Mouse (Mus musculus): ENCODE measurements around the gene Sdha. TPM values are rescaled to one million over a fixed set of nuclear protein-coding genes. Genes with fewer than 3 reads are reported as not detected.

Gene Sdha
- polyA plus RNA-seq, 1 experiment from 2014 or later, result 156 TPM

- no peak for ATAC-seq (ENCODE audit: low FRiP score, low TSS enrichment)
- DNase-seq (ENCODE audit: low spot score), result no peak
- Histone ChIP-seq H3K27me3 (ENCODE audit: control insufficient read depth, insufficient read depth, low read length) (no peaks in the 10 kb centered on the region), H3K4me3 (ENCODE audit: low read depth, low read length) (no peak overlapping the region), H3K4me2 (replicated peaks; ENCODE audit: low read depth) (no peak overlapping the region), H3K9ac (ENCODE audit: low read length) (no peak overlapping the region), H3K27ac (replicated peaks) (0 out of 2 replicates have a peak overlapping the region, but pooled peaks have one; percentile 13), H3K4me1 (replicated peaks; ENCODE audit: control insufficient read depth, insufficient read depth) (no peaks in the 10 kb centered on the region), H3K9me3 (ENCODE audit: control insufficient read depth, low read length) (no peaks in the 10 kb centered on the region), H3K36me3 (ENCODE audit: control insufficient read depth, insufficient read depth, low read length) (no peaks in the 10 kb centered on the region)
- WGBS, result 43% methylated on average over 3 of the region's 3 CpGs
- TF ChIP-seq CTCF (IDR thresholded peaks at IDR 0.05; ENCODE audit: low read depth) (no peak), EP300 (optimal IDR thresholded peaks at IDR 0.05) (no peak)
Observed at GRCm38 (mm10) chr13:74382289-74382688, 32.2 kb upstream of the Sdha start.

- DNase-seq (ENCODE audit: low spot score), result no peak
- H3K27me3 ChIP-seq (ENCODE audit: control insufficient read depth, insufficient read depth, low read length), result no peaks in the 10 kb centered on the region
- no peaks in the 10 kb centered on the region for H3K9me3 ChIP-seq (ENCODE audit: control insufficient read depth, low read length)
- 61% methylated on average over 10 of the region's 10 CpGs for WGBS
- no peak overlapping the region for H3K4me3 ChIP-seq (ENCODE audit: low read depth, low read length)
- TF ChIP-seq CTCF (IDR thresholded peaks at IDR 0.05; ENCODE audit: low read depth) (no peak), EP300 (optimal IDR thresholded peaks at IDR 0.05) (no peak)
- H3K4me2 ChIP-seq (replicated peaks; ENCODE audit: low read depth), result no peak overlapping the region
- no peaks in the 10 kb centered on the region for H3K4me1 ChIP-seq (replicated peaks; ENCODE audit: control insufficient read depth, insufficient read depth)
- H3K27ac ChIP-seq (replicated peaks), result 0 out of 2 replicates have a peak overlapping the region, but pooled peaks have one; percentile 13
- H3K9ac ChIP-seq (ENCODE audit: low read length), result 0 out of 2 replicates have a peak overlapping the region, but pooled peaks have one; percentile 18
- H3K36me3 ChIP-seq (ENCODE audit: control insufficient read depth, insufficient read depth, low read length), result no peaks in the 10 kb centered on the region
- ATAC-seq (ENCODE audit: low FRiP score, low TSS enrichment), result no peak
Observed at GRCm38 (mm10) chr13:74381533-74382276, 31.6 kb upstream of the Sdha start.

- no peak within 1 kb of the TSS for H3K27ac ChIP-seq (replicated peaks)
- H3K9me3 ChIP-seq (ENCODE audit: control insufficient read depth, low read length), result no peaks in the 10 kb centered on the region
- no peaks in the 10 kb centered on the region for H3K36me3 ChIP-seq (ENCODE audit: control insufficient read depth, insufficient read depth, low read length)
- no peak within 1 kb of the TSS for H3K9ac ChIP-seq (ENCODE audit: low read length)
- no peak for TF ChIP-seq EP300 (optimal IDR thresholded peaks at IDR 0.05)
- TF ChIP-seq CTCF (IDR thresholded peaks at IDR 0.05; ENCODE audit: low read depth), result no peak
- DNase-seq (ENCODE audit: low spot score) (no peak), ATAC-seq (ENCODE audit: low FRiP score, low TSS enrichment) (peak; percentile 12; the same call in 1 of the 2 replicates)
- H3K4me1 ChIP-seq (replicated peaks; ENCODE audit: control insufficient read depth, insufficient read depth), result no peaks in the 10 kb centered on the region
- H3K4me3 ChIP-seq (ENCODE audit: low read depth, low read length), result no peak within 1 kb of the TSS
- H3K27me3 ChIP-seq (ENCODE audit: control insufficient read depth, insufficient read depth, low read length), result no peaks in the 10 kb centered on the region
- 65% methylated on average over 8 of the region's 8 CpGs for WGBS
- no peak within 1 kb of the TSS for H3K4me2 ChIP-seq (replicated peaks; ENCODE audit: low read depth)
Observed at GRCm38 (mm10) chr13:74363859-74364235, 13.8 kb upstream of the Sdha start, which contains the start of gene Lrrc14b. Gene Lrrc14b (minus strand): TSS chr13:74364005.

DNA sequence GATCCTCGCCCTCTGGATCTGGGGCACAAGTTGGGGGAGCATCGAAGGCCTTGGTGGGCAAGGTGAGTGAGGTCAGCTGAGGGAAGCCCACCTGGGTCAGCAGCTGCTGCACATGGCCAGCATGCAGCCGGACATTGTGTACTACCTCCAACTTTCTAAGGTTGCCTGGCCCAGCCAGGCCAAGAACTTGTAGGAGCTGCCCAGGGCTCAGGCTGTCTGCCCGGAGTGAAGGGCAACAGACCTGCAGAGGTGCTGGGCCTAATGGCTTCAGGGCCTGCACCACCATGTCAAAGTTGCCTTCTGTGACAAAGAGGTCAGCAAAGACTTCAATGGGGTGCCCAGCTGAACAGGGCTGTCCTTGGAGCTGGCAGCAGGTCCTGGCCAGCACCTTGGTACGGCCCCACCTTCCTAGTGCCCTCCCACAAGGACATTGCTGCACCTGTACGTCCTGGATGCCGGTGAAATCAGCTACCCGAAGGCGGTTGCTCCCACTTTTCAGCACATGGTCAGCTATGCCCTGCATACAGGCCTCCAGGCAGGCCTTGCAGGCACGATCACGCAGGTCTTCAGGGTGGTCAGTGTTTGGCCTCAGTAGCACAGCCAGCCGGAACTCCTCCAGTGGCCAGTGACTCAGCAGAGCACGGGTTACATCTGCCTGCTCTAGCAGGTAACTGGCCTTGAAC is 13.2 kb upstream of the Sdha start:
- no peak for TF ChIP-seq CTCF (IDR thresholded peaks at IDR 0.05; ENCODE audit: low read depth)
- TF ChIP-seq EP300 (optimal IDR thresholded peaks at IDR 0.05), result no peak
- H3K27me3 ChIP-seq (ENCODE audit: control insufficient read depth, insufficient read depth, low read length), result no peaks in the 10 kb centered on the region
- H3K4me2 ChIP-seq (replicated peaks; ENCODE audit: low read depth), result no peak overlapping the region
- ATAC-seq (ENCODE audit: low FRiP score, low TSS enrichment) (peak; percentile 59; the same call in 1 of the 2 replicates), DNase-seq (ENCODE audit: low spot score) (no peak)
- H3K4me3 ChIP-seq (ENCODE audit: low read depth, low read length), result no peak overlapping the region
- H3K4me1 ChIP-seq (replicated peaks; ENCODE audit: control insufficient read depth, insufficient read depth), result no peaks in the 10 kb centered on the region
- no peaks in the 10 kb centered on the region for H3K9me3 ChIP-seq (ENCODE audit: control insufficient read depth, low read length)
- no peak overlapping the region for H3K9ac ChIP-seq (ENCODE audit: low read length)
- H3K36me3 ChIP-seq (ENCODE audit: control insufficient read depth, insufficient read depth, low read length), result no peaks in the 10 kb centered on the region
- 81% methylated on average over 13 of the region's 13 CpGs for WGBS
- H3K27ac ChIP-seq (replicated peaks), result no peak overlapping the region

DNA sequence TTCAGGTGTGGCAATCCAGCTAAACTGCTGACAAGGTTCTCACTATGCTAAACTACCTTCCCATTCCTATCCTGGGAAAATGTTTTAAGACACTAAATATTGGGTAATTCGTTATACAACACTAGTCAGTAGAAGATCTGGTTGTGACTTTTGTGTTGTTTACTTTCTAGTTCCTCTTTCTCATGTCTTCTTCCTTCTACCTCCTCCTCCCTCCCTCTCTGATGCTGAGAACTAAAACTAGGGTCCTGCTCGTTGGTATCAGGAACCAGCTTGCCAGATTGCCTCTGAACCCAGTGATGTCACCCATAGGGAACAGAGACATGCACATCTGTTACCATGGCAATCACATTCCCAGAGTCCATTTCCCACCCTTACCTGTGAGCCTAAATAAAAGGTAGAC is 12.1 kb upstream of the Sdha start:
- Histone ChIP-seq H3K4me1 (replicated peaks; ENCODE audit: control insufficient read depth, insufficient read depth) (no peaks in the 10 kb centered on the region), H3K4me3 (ENCODE audit: low read depth, low read length) (no peak overlapping the region), H3K27me3 (ENCODE audit: control insufficient read depth, insufficient read depth, low read length) (no peaks in the 10 kb centered on the region), H3K27ac (replicated peaks) (no peak overlapping the region), H3K9me3 (ENCODE audit: control insufficient read depth, low read length) (no peaks in the 10 kb centered on the region), H3K9ac (ENCODE audit: low read length) (no peak overlapping the region), H3K36me3 (ENCODE audit: control insufficient read depth, insufficient read depth, low read length) (peaks cover 3% of the 10 kb centered on the region; the same call in 1 of the 2 replicates), H3K4me2 (replicated peaks; ENCODE audit: low read depth) (no peak overlapping the region)
- ATAC-seq (ENCODE audit: low FRiP score, low TSS enrichment), result no peak
- no peak for DNase-seq (ENCODE audit: low spot score)
- TF ChIP-seq EP300 (optimal IDR thresholded peaks at IDR 0.05), result no peak
- TF ChIP-seq CTCF (IDR thresholded peaks at IDR 0.05; ENCODE audit: low read depth), result no peak
- WGBS, result 71% methylated on average over 2 of the region's 2 CpGs

DNA sequence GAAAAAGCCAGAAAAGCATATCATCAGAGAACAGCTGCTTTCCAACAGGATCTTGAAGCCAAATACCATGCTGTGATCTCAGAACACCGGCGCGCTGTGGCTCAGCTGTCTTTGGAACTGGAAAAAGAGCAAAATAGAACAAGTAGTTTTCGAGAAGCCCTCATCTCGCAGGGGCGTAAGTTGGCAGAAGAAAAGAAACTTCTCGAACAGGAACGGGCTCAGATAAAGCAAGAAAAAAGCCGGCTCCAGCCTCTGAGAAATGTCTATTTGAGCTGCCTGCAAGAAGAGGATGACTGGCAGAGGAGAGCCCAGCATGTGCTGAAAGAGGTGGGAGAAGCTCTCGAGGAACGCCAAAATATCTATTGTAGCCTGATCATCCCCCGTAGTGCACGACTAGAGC is 6.4 kb upstream of the Sdha start:
- TF ChIP-seq CTCF (IDR thresholded peaks at IDR 0.05; ENCODE audit: low read depth), result no peak
- TF ChIP-seq EP300 (optimal IDR thresholded peaks at IDR 0.05), result no peak
- WGBS, result 96% methylated on average over 13 of the region's 13 CpGs
- DNase-seq (ENCODE audit: low spot score) (no peak), ATAC-seq (ENCODE audit: low FRiP score, low TSS enrichment) (no peak)
- Histone ChIP-seq H3K36me3 (ENCODE audit: control insufficient read depth, insufficient read depth, low read length) (peaks cover 8% of the 10 kb centered on the region), H3K9me3 (ENCODE audit: control insufficient read depth, low read length) (no peaks in the 10 kb centered on the region), H3K4me2 (replicated peaks; ENCODE audit: low read depth) (no peak overlapping the region), H3K27me3 (ENCODE audit: control insufficient read depth, insufficient read depth, low read length) (no peaks in the 10 kb centered on the region), H3K4me3 (ENCODE audit: low read depth, low read length) (no peak overlapping the region), H3K9ac (ENCODE audit: low read length) (no peak overlapping the region), H3K4me1 (replicated peaks; ENCODE audit: control insufficient read depth, insufficient read depth) (no peaks in the 10 kb centered on the region), H3K27ac (replicated peaks) (no peak overlapping the region)

Measured in stomach, postnatal 0 days (tissue).